21 mouse cellular contexts compared by ENCODE assay signal in the genomic region with DNA sequence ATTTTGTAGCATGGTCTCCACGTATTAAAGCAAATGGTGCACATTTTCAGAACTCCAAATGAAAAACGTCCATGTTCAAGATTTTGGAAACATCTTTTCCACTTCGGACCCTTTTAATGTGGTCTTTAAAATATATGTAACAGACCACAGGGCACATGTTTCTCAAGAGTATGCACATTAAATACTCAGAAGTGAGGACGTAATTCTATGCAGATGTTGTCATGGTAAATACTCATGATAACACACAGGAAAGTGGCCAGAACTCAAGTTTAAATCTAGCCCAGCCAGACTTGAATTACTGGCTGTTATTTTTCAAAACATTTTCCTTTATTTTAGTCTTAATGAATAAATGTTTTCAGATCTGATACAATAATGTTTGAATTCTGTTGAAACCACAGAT.
"Had no signal": no experiment of that assay in that cellular context is flagged by ENCODE, and none has a peak within 500 bp of the region (broad histone marks: within the 10 kb centered on the region; RNA-seq: fewer than 3 reads in every experiment).

No protein-coding gene starts in this region.

- DNase-seq: kidney, adult 2 months; kidney, postnatal 36 days; layer of hippocampus, postnatal 36 days; liver; lung, adult 18-20 months; lung, postnatal 10 days; lung, postnatal 4 days; retina, postnatal 1 day; right cerebral cortex, postnatal 25 days; thymus, postnatal 25 days had no signal

- H3K9ac ChIP-seq: liver, embryonic 12.5 days; liver, embryonic 15.5 days; lung, embryonic 15.5 days; midbrain, embryonic 12.5 days; neural tube, embryonic 13.5 days had no signal

- H3K9me3 ChIP-seq: liver, embryonic 12.5 days; liver, embryonic 15.5 days; lung, embryonic 15.5 days; midbrain, embryonic 12.5 days; neural tube, embryonic 13.5 days had no signal

- H3K27ac ChIP-seq: kidney, postnatal 0 days; left cerebral cortex, adult 2 months; liver, embryonic 12.5 days; liver, embryonic 15.5 days; lung, embryonic 15.5 days; midbrain, embryonic 12.5 days; neural tube, embryonic 13.5 days; stomach, postnatal 0 days had no signal

- H3K36me3 ChIP-seq: liver, embryonic 12.5 days; liver, embryonic 15.5 days; lung, embryonic 15.5 days; midbrain, embryonic 12.5 days; neural tube, embryonic 13.5 days had no signal

- H3K4me2 ChIP-seq: liver, embryonic 12.5 days; liver, embryonic 15.5 days; lung, embryonic 15.5 days; midbrain, embryonic 12.5 days; neural tube, embryonic 13.5 days had no signal

- H3K4me3 ChIP-seq: left cerebral cortex, adult 2 months; liver, embryonic 12.5 days; liver, embryonic 15.5 days; lung, embryonic 15.5 days; midbrain, embryonic 12.5 days; myocyte; neural tube, embryonic 13.5 days had no signal

- ATAC-seq: intestine, postnatal 0 days; liver, embryonic 12.5 days; midbrain, embryonic 16.5 days had no signal

- H3K4me1 ChIP-seq: liver, embryonic 12.5 days; liver, embryonic 15.5 days; lung, embryonic 15.5 days; midbrain, embryonic 12.5 days; neural tube, embryonic 13.5 days had no signal

- H3K27me3 ChIP-seq: liver, embryonic 12.5 days; liver, embryonic 15.5 days; lung, embryonic 15.5 days; midbrain, embryonic 12.5 days; neural tube, embryonic 13.5 days had no signal
